Mouse (Mus musculus): Measurements from ENCODE around the gene Fam193a.

The Fam193a gene

DNA sequence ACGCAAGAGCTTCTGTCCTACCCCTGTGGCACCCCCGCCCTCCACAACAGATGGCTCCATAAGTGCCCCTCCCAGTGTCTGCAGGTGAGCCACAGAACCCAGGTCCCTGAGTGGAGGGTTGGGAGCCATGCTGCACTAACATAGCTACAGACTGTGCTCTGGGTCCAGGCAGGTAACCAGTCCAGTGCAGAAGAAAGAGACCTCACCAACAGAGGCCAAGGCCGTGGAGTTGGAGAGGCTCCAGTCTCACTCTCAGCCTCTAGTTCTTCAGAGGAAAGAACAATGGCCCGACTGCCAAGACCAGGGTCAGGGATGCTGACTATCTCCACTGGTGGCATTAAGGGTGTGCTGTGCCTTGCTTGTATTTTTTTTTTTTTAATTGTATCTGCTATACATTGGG lies 91.6 kb downstream of the Fam193a start:
- no peak for DNase-seq (ENCODE audit: low read depth, low spot score)

DNA sequence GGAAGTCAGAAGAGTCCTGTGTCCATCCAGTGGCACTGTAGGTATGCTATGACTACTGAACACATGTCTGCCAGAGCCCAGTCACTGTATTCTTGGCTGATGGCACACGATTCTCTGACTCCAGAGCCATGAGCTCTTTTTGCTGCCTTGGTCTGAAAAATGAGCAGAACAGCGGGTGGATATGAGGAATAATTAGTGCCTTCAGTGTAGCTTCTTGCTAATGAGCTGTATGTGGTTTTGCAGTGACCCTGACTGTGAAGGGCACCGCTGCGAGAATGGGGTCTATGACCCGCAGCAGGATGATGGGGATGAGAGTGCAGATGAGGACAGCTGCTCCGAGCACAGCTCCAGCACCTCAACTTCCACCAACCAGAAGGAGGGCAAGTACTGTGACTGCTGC lies 92.1 kb downstream of the Fam193a start:
- DNase-seq (ENCODE audit: low read depth, low spot score) = no peak

- DNase-seq (ENCODE audit: low read depth, low spot score) = peak; percentile 27
These were observed 96.3 kb downstream of the Fam193a start for GRCm38 (mm10) chr5:34466079-34466478.

- DNase-seq (ENCODE audit: low read depth, low spot score) = no peak
These were observed 96.9 kb downstream of the Fam193a start for GRCm38 (mm10) chr5:34466648-34467047.

- DNase-seq (ENCODE audit: low read depth, low spot score) = no peak
These were observed 98.5 kb downstream of the Fam193a start for GRCm38 (mm10) chr5:34468039-34468775.

- peak; percentile 47 for DNase-seq (ENCODE audit: low read depth, low spot score)
These were observed 111.2 kb downstream of the Fam193a start for GRCm38 (mm10) chr5:34480926-34481325.

DNA sequence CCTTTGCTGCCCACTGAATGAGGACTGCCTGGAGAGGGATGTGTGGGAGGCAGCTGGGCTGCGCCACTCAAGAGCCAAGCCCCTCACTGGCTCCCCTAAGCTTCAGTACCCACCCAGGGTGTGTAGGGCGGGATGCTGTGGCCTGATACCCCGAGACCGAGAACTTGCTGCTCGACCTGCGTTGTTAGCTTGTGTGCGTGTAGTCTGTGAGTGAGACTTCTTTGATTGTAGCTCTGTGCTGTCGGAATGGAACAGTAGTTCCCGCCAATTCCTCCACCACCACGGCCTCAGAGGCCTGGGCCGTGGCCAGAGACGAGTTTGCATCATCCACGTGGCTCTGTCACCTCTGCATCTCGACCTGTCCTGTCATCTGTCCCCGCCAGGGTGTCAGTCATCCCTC lies 116.0 kb downstream of the Fam193a start:
- peak; percentile 25 for DNase-seq (ENCODE audit: low read depth, low spot score)

- DNase-seq (ENCODE audit: low read depth, low spot score) = no peak
These were observed 117.8 kb downstream of the Fam193a start for GRCm38 (mm10) chr5:34487320-34488090.

GRCm38 (mm10) chr5:34488741-34489417 lies 119.1 kb downstream of the Fam193a start:
- no peak for DNase-seq (ENCODE audit: low read depth, low spot score)

DNA sequence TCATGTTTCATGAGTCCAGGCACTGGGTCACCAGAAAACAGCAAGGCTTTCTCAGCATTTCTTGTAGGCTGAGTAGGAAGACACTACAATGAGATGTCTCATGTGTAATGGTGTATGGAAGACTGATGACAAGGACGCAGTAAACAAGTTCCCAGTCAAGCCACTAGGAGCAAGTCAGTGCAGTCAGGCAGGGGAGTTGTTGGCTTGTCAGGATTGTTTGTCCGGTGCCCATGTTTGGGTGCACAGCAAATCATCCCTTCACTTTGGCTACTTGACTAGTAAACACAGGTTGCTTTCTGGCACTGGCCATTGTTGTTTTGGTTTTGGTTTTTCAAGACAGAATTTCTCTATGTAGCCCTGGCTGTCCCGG lies 119.7 kb downstream of the Fam193a start:
- DNase-seq (ENCODE audit: low read depth, low spot score) = peak; percentile 16

DNA sequence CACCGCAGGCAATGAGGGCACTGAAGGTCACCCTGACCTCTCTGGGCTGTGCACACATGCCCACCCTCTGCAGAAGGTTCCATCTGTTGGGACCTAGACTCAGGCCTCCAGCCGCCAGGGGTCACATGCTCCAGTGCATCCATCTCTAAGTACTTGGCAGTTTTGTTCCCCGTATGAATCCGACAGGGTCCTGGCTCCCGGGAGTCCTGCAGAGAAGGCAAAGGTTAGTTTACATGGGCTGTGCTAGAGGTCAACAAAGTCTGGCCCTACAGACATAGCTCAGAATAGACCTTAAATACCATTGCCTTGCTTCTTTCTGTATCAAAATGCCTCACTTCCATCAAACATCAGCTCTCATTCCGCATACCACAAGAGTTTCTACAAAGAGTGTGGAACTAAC lies 127.0 kb downstream of the Fam193a start:
- DNase-seq (ENCODE audit: low read depth, low spot score) = peak; percentile 12

DNA sequence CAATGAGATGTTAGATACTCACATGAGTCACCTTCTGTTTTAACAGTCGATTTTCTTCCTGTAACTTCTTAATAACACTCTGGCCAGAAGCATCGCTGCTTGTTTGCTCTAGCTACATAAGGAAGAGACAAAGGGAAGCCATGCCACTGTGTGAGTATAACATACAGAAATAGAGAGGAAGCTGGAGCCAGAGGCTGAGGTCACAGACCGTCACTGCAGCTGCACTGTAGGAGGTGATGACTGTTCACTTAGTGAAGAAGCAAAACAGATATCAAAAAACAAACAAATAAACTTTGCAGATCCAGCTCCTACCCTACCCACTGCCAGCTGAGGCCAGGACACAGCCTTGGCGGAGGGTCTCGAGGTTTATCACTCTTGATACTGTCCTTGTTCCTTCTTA lies 131.2 kb downstream of the Fam193a start:
- no peak for DNase-seq (ENCODE audit: low read depth, low spot score)

- no peak for DNase-seq (ENCODE audit: low read depth, low spot score)
These were observed 131.9 kb downstream of the Fam193a start for GRCm38 (mm10) chr5:34501588-34501987.

DNA sequence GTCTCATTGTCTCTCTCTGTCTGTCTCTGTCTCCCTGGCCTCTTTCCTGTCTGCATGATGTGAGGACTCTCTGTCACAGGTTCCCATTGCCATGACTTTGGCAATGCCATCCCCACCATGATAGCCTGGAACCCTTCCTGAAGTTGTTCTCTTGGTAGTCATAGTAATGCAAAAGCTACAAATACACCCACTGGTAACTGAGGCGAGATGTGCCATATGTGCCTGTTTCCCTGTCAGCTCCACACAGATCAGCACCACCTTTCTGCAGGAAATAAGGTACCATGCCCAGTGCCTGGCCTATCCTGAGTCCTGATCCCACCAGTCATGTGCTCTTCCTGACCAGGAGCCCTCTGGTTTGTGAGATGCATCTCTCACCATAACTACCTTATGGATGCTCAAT lies 132.7 kb downstream of the Fam193a start:
- no peak for DNase-seq (ENCODE audit: low read depth, low spot score)

DNA sequence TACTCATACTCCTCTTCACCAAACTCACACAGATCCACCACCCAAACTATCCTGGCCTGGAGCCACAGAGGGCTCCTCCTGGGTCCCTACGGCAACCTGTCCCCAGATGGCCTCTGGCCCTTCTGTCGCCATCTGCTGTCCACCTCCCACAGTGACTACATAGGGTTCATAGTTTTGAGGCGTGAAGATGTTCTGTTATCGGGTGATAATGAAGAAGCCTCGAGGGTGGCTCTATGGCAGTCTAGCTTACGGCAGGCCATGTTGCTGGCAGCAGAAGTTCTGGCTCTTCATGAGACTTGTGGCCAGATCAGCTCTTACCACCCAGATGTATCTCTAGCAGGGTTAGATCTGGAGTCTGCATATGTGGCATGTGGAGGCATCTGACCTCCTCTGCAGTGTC lies 133.1 kb downstream of the Fam193a start:
- DNase-seq (ENCODE audit: low read depth, low spot score) = no peak

DNA sequence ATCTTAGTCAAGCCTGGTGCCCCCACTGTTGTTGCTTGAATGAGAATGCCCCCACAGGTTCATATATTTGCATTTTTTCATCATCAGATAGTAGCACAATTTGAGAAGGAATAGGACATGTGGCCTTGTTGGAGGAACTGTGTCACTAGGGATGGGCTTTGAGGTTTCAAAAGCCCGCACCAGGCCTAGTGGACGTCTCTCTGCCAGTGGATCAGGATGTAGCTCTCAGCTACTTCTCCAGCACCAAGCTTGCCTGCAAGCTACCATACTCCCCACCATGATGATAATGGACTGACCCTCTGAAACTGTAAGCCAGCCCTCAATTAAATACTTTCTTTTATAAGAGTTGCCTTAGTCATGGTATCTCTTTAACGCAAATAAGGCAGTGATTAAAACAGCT lies 142.8 kb downstream of the Fam193a start:
- DNase-seq (ENCODE audit: low read depth, low spot score) = no peak

- peak; percentile 97 for DNase-seq (ENCODE audit: low read depth, low spot score)
These were observed 143.9 kb downstream of the Fam193a start, which contains the start of gene Tnip2 for GRCm38 (mm10) chr5:34513466-34514217. TSS of gene Tnip2 (minus strand) at chr5:34513991.

DNA sequence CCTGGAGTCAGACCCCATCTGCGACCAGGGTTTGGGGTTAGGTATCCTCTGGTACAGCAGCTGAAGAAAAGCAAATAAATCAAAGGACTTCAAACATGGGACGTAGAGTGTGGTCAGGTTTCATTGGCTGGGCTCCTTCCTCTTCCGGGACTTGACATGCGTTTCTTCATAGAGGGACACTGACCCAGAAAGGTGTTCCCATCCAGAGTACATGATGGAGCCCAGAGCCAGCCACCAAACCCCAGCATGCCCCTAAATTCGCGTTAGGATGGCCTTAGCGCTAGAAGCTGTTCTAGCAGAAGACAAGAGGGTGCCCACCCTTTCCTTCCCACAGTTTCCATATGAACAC lies 144.5 kb downstream of the Fam193a start:
- DNase-seq (ENCODE audit: low read depth, low spot score) = no peak

GRCm38 (mm10) chr5:34515096-34515495 lies 145.4 kb downstream of the Fam193a start:
- no peak for DNase-seq (ENCODE audit: low read depth, low spot score)

DNA sequence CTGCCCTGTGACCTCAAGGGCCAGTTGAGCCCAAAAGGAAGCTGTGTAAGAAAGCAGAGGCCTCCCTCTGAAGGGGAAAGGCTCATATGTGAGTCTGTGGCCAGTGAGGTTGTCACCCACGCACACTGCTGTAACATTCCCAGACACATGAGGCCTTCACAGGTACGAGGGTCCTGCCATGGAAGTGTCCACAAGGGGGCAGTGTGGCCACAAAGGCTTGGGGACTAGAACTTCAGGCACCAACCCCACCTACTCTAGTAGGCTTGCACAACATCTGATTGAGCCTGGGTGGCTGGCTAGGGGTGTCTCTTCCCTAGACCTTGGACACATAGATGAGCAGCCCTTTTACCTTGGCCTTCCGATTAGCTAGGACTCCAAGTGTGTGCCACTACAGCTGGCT lies 148.2 kb downstream of the Fam193a start:
- DNase-seq (ENCODE audit: low read depth, low spot score) = peak; percentile 95

- DNase-seq (ENCODE audit: low read depth, low spot score) = no peak
These were observed 149.7 kb downstream of the Fam193a start for GRCm38 (mm10) chr5:34519389-34519910.

Measured in ZHBTc4 (cell line).